Mouse (Mus musculus) ovary, adult 18-20 months (tissue): ENCODE measurements around the gene Sec14l4.

ENCODE experiments used
- DNase-seq: peaks from one replicate; pipeline ENCODE4 v3.0.0; 2022; ENCODE audit warnings: low spot score, mixed read lengths

The Sec14l4 gene

DNA sequence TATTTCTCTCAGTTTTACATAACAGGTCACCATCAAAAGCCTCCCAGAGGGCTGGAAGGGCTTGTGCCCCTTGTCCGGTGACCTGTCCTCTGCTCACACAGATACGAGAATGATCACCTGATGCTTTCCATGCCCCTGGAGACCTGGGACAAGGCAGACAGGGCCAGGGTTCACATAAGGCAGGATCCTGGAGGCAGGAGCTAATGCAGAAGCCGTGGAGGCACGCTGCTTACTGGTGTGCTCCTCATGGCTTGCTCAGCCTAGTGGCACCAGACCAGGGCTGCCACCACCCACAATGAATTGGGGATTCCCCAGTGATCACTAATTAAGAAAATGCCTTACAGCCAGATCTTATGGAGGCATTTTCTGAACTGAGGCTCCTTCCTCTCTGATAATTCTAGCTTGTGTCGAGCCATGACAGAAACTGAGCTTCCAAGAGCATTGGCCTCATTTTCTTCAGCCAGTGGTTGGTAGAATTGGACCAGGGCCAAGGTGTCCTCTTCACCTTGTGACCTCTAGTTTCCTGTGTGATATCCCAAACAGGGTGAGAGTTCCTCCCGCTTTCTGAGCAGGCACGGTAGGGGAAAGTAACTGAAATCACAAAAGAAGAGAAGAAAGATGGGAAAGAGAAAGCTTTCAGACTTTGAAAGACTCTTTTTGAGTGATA lies 47.1 kb downstream of the Sec14l4 start:
- DNase-seq: no peak

GRCm38 (mm10) chr11:4080219-4080618 lies 49.0 kb downstream of the Sec14l4 start:
- DNase-seq: no peak

GRCm38 (mm10) chr11:4083316-4084078 lies 52.2 kb downstream of the Sec14l4 start:
- DNase-seq: no peak

DNA sequence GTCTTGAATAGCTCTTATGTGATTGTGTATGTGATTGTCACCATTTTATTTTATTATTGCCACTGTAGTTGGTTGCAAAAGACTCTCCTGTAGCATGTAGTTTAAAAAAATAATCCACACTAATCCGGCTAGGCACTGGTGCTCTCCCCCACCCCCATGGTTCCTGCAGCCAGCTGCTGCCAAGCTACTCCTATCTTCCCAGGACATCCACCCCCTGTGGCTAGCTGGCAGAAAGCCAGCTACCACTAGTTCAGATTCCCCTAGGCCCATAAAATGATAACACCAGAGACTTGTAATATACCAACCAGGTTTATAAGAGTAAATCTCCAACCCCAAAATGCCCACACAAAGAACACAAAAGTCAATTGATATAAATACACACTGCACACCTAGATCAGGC lies 55.0 kb downstream of the Sec14l4 start:
- no peak for DNase-seq

DNA sequence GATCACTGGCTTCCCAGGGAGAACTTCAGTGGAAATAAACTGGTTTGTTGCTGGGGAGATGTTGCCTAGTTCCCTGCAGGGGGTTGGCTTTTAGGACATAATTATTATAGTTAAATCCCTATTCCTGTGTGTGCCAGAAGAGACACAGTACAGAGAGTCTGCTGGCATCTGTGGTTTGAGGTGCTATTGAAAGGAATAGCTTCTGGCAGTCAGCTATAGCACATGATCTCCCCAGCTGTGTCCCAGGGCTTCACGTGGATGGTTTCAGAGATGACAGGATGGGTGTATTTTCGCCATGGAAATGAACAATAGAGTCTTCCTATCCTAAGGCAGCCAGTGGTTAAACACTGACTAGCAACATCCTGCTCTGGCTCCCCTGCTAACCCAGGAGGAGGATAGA lies 56.0 kb downstream of the Sec14l4 start:
- DNase-seq: no peak

GRCm38 (mm10) chr11:4093459-4094377 lies 62.5 kb downstream of the Sec14l4 start:
- no peak for DNase-seq

GRCm38 (mm10) chr11:4094378-4095170 lies 63.3 kb downstream of the Sec14l4 start:
- peak; percentile 24 for DNase-seq

DNA sequence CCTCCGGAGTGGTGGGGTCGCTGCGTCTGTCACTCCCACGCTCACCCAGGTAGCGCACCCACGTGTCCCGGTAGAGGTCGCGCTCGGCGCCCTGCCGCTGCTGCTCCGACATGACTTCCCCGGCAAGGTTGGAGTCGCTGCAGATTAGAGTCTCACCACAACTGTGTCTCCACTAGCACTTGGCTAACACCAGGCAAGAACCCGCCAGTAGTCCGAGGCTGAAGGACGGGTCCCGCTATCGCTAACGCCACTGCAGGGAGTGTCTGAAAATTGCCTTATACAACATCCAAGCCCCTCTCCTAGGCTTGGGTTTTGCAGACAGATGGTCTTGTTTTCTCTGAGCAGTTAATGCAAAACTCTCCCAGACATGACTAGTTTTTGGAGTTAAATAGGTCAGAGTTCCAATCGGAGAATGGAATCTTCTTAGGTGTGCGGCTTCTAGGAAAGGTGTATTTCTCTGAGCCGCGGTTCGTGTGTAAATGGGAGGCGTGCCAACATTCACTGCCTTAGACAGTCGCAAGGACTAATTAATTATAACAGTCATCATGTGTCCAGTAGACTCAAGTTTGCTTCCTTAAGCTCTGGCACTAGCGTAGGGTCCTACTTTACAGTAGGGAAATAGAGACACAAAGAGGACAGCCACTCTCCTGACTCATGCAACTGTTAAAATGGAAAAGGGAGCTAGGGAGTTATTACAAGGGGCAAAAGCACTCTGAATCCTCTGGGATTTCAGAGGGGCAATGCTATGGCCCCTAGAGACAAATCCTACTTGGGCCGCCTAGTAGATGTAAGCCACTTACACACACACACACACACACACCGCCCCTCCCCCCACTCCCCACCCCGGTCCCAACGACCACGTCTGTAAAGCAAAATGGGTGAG lies 64.2 kb downstream of the Sec14l4 start, which contains the start of gene Mtfp1:
Gene Mtfp1, minus strand, starts transcription at position 275 of the 883 bp plus-strand sequence.
- peak; percentile 70 for DNase-seq

DNA sequence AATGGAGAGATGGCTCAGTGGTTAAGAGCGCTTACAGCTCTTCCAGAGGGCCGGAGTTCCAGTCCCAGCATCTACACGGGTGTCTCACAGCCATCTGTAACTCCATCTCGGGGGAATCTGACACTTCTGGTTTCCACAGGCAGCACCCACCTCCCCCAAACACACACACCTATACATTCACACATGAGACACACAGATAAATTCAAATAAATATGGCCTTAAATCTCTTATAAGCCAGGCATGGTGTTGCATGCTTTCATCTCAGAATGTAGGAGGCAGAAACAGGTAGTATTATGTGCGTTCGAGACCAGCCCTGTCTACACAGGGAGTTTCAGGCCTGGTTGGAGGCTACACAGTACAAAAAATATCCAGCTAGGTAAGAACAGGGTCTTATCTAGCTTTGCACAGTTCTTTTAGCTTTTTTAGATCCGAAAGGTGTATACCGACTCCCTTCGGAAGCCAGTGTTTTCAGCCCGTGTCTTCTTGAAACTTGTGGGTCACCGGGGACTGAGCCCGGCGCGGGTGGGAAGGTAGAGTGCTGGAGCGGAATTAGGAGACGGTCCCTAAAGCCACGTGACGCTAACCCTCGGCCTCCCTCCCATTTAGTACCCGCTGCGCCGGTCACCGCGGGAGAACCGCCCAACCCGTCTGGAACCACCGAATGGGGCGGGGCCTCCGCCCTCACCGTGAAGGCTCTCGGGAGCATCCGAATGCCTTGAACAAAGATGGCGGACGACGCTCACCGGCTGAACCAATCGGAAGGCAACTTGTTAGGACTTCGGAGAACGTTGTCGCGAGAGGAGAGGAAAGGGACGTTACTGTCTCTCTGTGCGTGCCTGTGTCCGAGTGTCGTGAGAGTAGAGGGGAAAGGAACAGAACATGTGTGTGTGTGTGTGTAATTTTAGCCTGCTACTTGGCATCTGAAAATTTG lies 65.1 kb downstream of the Sec14l4 start:
- DNase-seq: peak; percentile 99

DNA sequence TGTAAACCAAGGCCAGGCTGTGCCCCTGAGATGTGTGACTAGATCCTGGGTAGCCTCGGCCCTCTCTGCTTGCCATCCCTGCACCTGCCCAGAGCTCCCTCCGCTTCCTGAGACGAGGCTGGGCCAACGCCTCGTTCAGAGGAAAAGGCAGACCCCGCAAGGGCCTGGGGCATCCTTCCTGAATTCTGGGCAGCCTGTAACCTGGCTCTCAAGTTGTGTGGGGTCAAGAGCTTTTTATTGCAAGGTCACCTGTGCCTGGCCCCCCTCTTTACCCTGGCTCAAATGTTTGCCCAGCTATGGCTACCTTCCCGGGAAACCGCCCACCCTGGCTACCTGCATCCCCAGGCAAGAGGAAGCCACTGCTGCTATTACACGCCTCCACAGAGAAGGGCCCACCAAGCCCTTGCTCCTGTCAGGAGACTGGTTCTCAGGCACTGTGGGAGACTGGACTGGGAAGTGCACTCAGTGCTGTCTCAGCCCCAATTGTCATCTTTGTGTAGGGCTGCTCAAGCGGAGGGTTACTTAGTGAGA lies 65.9 kb downstream of the Sec14l4 start:
- DNase-seq: no peak
